Mouse (Mus musculus) bone marrow macrophage, adult 2 months (primary cell): Measurements from ENCODE around the gene Kctd13.

ENCODE experiments used
- CTCF ChIP-seq: IDR thresholded peaks from 2 replicates; pipeline ENCODE4 v1.5.1; 2012; ENCODE audit warnings: low read depth, mild to moderate bottlenecking, low read length, moderate library complexity
- POLR2A ChIP-seq: IDR thresholded peaks from 2 replicates; pipeline ENCODE4 v1.6.1; 2012; ENCODE audit warnings: mild to moderate bottlenecking, low read depth, low read length, borderline replicate concordance

GRCm38 (mm10) chr7:126984667-126985444, 56.2 kb downstream of the Kctd13 start:
- TF ChIP-seq CTCF = no peak
- no peak for TF ChIP-seq POLR2A
